Mouse (Mus musculus) G1E (cell line): ENCODE data around the gene Gm12253. TPM values are rescaled to one million over a fixed set of nuclear protein-coding genes. Genes with fewer than 3 reads are reported as not detected.

Experiments used
- ATAC-seq: 2 replicates; pipeline ENCODE4 v1.8.0; 2016; ENCODE audit warnings: mild to moderate bottlenecking; ENCODE audit not compliant: insufficient number of reproducible peaks, poor library complexity, low FRiP score, severe bottlenecking; ENCODE audit errors: extremely low read depth
- DNase-seq: peaks from one replicate; pipeline ENCODE4 v3.0.0; 2012; ENCODE audit warnings: low spot score
- H3K27me3 ChIP-seq: 2 replicates; pipeline ENCODE4 v1.6.1; 2012; ENCODE audit warnings: mild to moderate bottlenecking, low read length, inconsistent platforms; ENCODE audit not compliant: insufficient read depth
- H3K36me3 ChIP-seq: replicated peaks from 2 replicates; pipeline ENCODE3; 2012; ENCODE audit warnings: mild to moderate bottlenecking, inconsistent platforms
- H3K4me1 ChIP-seq: 2 replicates; pipeline ENCODE4 v1.6.1; 2012; ENCODE audit warnings: low read depth, low read length, inconsistent platforms, mixed read lengths; ENCODE audit not compliant: insufficient read depth
- H3K4me3 ChIP-seq: 2 replicates; pipeline ENCODE4 v1.5.1; 2012; ENCODE audit warnings: low read depth, mild to moderate bottlenecking, inconsistent platforms, low read length, moderate library complexity, mixed read lengths
- H3K9me3 ChIP-seq: replicated peaks from 2 replicates; pipeline ENCODE4 v1.6.1; 2012; ENCODE audit warnings: inconsistent platforms
- CTCF ChIP-seq: IDR thresholded peaks from 2 replicates; pipeline ENCODE4 v1.5.1; 2012; ENCODE audit warnings: low read depth, low read length, inconsistent platforms, mixed read lengths
- GATA1 ChIP-seq: IDR thresholded peaks from 2 replicates; pipeline ENCODE4 v1.6.1; 2012; ENCODE audit warnings: borderline replicate concordance, low read length, inconsistent platforms, mixed read lengths
- GATA2 ChIP-seq: IDR thresholded peaks from 2 replicates; pipeline ENCODE4 v1.6.1; 2012; ENCODE audit warnings: low read depth, low read length, inconsistent platforms, borderline replicate concordance
- POLR2AphosphoS5 ChIP-seq: IDR thresholded peaks from 2 replicates; pipeline ENCODE4 v1.6.1; 2012; ENCODE audit warnings: low read depth, low read length, inconsistent platforms; ENCODE audit not compliant: insufficient replicate concordance
- TAL1 ChIP-seq: conservative IDR thresholded peaks from 2 replicates; pipeline ENCODE4 v1.6.1; 2012; ENCODE audit warnings: low read depth, low read length, inconsistent platforms, mixed read lengths
- polyA plus RNA-seq: library from polyadenylated mRNA; stranded (reverse); fragments of >175 nt; gene quantifications from 2 replicates; pipeline ENCODE4 v1.2.3, GENCODE M21; 2012
- total RNA-seq, 2 experiments: library from RNA; stranded (forward) in 1 of 2; stranded (reverse) in 1 of 2; fragments of 200-1000 nt in 1 of 2; fragments of >200 nt in 1 of 2; fragmentation: Nextera tagmentation in 1 of 2; gene quantifications; 2 replicates each; pipeline ENCODE4 v1.2.3; 2014 to 2017

Gene Gm12253
- not detected in 2 replicates for total RNA-seq (2014; fragmentation: Nextera tagmentation)
- not detected in 2 replicates for total RNA-seq (2017)
- polyA plus RNA-seq, result not detected in 2 replicates

DNA sequence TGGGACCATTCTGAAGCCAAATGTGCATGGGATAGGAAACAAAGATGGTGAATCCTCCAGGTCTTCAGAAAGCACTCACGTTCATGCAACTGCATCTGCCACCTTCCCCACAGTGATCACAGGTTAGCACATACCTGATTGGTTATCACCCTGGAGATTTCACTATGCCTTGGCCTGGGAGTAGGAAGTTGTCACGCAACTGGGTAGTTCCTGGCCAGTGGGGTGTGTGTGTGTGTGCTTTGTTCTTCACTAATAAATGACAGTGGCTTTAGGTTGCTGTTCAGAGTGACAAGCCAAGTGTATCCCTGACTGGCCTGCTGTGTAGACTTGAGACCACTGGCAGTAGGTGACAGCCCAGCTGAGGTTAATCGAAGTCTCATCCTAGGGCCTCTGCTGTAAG, at the start of gene Gm12253:
Gene Gm12253 (plus strand): TSS at position 301 of the 400 bp plus-strand sequence.
- TF ChIP-seq GATA2 (no peak), TAL1 (no peak), CTCF (no peak), POLR2AphosphoS5 (no peak), GATA1 (no peak)
- H3K9me3 ChIP-seq, result no peaks in the 10 kb centered on the region
- DNase-seq, result no peak
- no peak within 1 kb of the TSS for H3K4me3 ChIP-seq
- peaks cover 3% of the 10 kb centered on the region; the same call in 1 of the 2 replicates for H3K4me1 ChIP-seq
- H3K36me3 ChIP-seq, result no peaks in the 10 kb centered on the region
- peaks cover 54% of the 10 kb centered on the region for H3K27me3 ChIP-seq
- ATAC-seq, result no peak

DNA sequence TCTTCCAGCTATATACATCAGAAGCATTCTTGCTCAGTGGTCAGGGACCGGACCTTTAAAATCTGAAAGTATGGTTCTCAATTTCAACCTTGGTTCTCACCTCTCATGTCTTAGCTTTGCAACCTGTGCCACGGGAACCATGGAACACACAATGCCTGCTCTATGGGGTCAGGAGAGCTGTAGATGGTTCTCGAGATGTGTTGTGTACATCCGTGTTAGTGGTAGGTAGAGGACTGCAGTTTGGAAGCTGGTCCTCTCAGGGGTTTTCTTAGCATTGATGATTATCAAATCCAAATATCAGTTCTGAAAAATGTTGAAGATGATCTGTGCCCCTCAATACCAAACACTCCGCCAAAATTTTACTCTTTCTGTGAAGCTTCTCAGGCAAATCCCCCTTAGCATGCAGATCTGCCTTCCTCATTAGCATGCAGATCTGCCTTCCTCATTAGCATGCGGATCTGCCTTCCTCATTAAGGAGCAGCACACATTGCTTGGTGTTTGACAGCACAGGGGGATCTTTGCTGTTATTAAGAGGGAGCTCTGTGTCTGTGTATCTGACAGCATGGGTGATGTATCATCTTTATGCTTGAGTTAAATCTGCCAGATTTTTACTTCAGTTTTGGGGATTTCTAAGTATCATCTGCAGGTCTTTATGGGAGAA, 32.2 kb upstream of the Gm12253 start:
- no peaks in the 10 kb centered on the region for H3K9me3 ChIP-seq
- no peaks in the 10 kb centered on the region for H3K36me3 ChIP-seq
- peaks cover 3% of the 10 kb centered on the region for H3K4me1 ChIP-seq
- no peak overlapping the region for H3K4me3 ChIP-seq
- TF ChIP-seq POLR2AphosphoS5 (no peak), CTCF (no peak), GATA2 (no peak), TAL1 (no peak), GATA1 (no peak)
- ATAC-seq (no peak), DNase-seq (no peak)
- H3K27me3 ChIP-seq, result peaks cover 2% of the 10 kb centered on the region; the same call in 1 of the 2 replicates

DNA sequence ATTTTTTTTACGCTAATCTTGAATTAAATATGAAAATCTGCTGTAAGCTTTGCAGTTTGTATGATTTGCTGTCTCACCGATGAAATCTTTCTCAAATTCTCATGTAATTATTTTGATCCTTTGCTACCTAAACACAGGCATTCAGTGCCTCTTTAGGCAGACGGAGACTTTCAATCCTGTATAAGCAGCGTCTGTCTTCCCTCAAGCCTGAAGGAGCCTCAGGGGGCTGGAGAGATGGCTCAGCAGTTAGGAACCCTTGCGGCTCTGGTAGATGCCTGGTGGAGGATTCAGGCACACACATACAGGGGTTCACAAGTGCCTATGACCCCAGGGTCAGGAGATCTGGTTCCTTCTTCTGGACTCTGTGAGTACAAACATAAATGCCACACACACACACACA, 31.7 kb upstream of the Gm12253 start:
- Histone ChIP-seq H3K27me3 (peaks cover 2% of the 10 kb centered on the region; the same call in 1 of the 2 replicates), H3K4me3 (no peak overlapping the region), H3K36me3 (no peaks in the 10 kb centered on the region), H3K4me1 (peaks cover 3% of the 10 kb centered on the region), H3K9me3 (no peaks in the 10 kb centered on the region)
- no peak for DNase-seq
- ATAC-seq, result no peak
- TF ChIP-seq GATA2, result no peak
- no peak for TF ChIP-seq GATA1
- no peak for TF ChIP-seq CTCF
- TF ChIP-seq POLR2AphosphoS5, result no peak
- TF ChIP-seq TAL1, result no peak

DNA sequence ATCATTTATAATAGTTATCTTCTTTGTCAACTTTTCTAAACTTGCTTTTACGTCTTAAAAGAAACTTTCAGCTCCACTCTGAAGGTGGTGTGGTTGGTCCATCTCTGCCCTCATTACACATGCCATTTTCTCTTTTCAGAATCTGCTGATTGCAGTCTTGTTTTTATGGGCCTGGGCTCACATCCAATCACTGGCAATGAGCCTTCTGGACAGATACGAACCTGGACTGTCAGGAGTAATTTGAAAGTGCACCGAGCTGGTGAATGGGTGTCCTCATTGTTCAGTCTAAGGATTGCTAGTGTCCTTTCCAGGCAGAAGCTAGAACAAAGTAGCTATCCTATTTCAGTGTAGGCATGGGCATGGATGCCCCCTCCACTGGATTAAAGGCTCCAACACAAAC, 24.3 kb upstream of the Gm12253 start:
- no peak overlapping the region for H3K4me3 ChIP-seq
- no peak for ATAC-seq
- no peak for TF ChIP-seq CTCF
- no peak for TF ChIP-seq GATA1
- TF ChIP-seq GATA2, result no peak
- TF ChIP-seq TAL1, result no peak
- no peak for TF ChIP-seq POLR2AphosphoS5
- no peak for DNase-seq
- H3K4me1 ChIP-seq, result peaks cover 10% of the 10 kb centered on the region
- no peaks in the 10 kb centered on the region for H3K9me3 ChIP-seq
- no peaks in the 10 kb centered on the region; the same call in 1 of the 2 replicates for H3K27me3 ChIP-seq
- no peaks in the 10 kb centered on the region for H3K36me3 ChIP-seq

- no peak overlapping the region for H3K4me3 ChIP-seq
- TF ChIP-seq CTCF, result no peak
- no peak for TF ChIP-seq POLR2AphosphoS5
- TF ChIP-seq GATA1, result no peak
- TF ChIP-seq GATA2, result no peak
- TF ChIP-seq TAL1, result no peak
- DNase-seq (no peak), ATAC-seq (no peak)
- no peaks in the 10 kb centered on the region for H3K4me1 ChIP-seq
- no peaks in the 10 kb centered on the region for H3K9me3 ChIP-seq
- peaks cover 30% of the 10 kb centered on the region for H3K27me3 ChIP-seq
- no peaks in the 10 kb centered on the region for H3K36me3 ChIP-seq
Measured at GRCm38 (mm10) chr11:58418336-58418735, 14.0 kb upstream of the Gm12253 start.

GRCm38 (mm10) chr11:58420815-58421214, 11.5 kb upstream of the Gm12253 start, which contains the start of gene 1810065E05Rik:
TSS of gene 1810065E05Rik (plus strand) at chr11:58421111.
- H3K27me3 ChIP-seq, result peaks cover 37% of the 10 kb centered on the region
- TF ChIP-seq TAL1, result no peak
- TF ChIP-seq CTCF, result no peak
- TF ChIP-seq GATA1, result no peak
- no peak for TF ChIP-seq GATA2
- TF ChIP-seq POLR2AphosphoS5, result no peak

More at GRCm38 (mm10) chr11:58420815-58421214, 11.5 kb upstream of the Gm12253 start, which contains the start of gene 1810065E05Rik:
- ATAC-seq (no peak), DNase-seq (no peak)
- Histone ChIP-seq H3K36me3 (no peaks in the 10 kb centered on the region), H3K9me3 (no peaks in the 10 kb centered on the region), H3K4me1 (no peaks in the 10 kb centered on the region), H3K4me3 (no peak within 1 kb of the TSS)
